Mouse (Mus musculus) left cerebral cortex, postnatal 25 days (tissue): Measurements from ENCODE around the gene Gm49387. TPM values are rescaled to one million over a fixed set of nuclear protein-coding genes. Genes with fewer than 3 reads are reported as not detected.

ENCODE experiments used
- DNase-seq, 2 experiments: peaks; one replicate each; pipeline ENCODE4 v3.0.0; 2022; ENCODE audit warnings: low spot score in 2 of 2, mixed read lengths in 1 of 2
- intact Hi-C: fragments of 180-260 bp; cut with DNase I; formaldehyde crosslinking; loops from one replicate; pipeline ENCODE4 v1.15.1; 2025
- total RNA-seq, 2 experiments: library from RNA; stranded (reverse); gene quantifications; 2 replicates each; pipeline ENCODE4 v1.2.3; 2021

Gm49387 gene
- total RNA-seq, 2 experiments from 2014 or later, result 0.98 TPM; not detected in 1

GRCm38 (mm10) chr14:31593036-31593435 lies 47.6 kb downstream of the Gm49387 start:
- intact Hi-C loops, result no loop called here
- no peak for DNase-seq

- DNase-seq, result no peak
- intact Hi-C loops, result no loop called here
Measured at GRCm38 (mm10) chr14:31591243-31591642, 49.4 kb downstream of the Gm49387 start, which contains the start of gene Colq. Gene Colq (minus strand): TSS chr14:31591343.

- intact Hi-C loops, result no loop called here
- no peak for DNase-seq
Measured at GRCm38 (mm10) chr14:31586451-31586850, 54.2 kb downstream of the Gm49387 start.

GRCm38 (mm10) chr14:31583082-31583481 lies 57.6 kb downstream of the Gm49387 start:
- intact Hi-C loops, result no loop called here
- no peak for DNase-seq

- intact Hi-C loops, result no loop called here
- DNase-seq, result no peak
Measured at GRCm38 (mm10) chr14:31577966-31578735, 62.5 kb downstream of the Gm49387 start.

- intact Hi-C loops, result no loop called here
- DNase-seq, result peak in 1 of 2 experiments; percentile 20
Measured at GRCm38 (mm10) chr14:31576846-31577697, 63.6 kb downstream of the Gm49387 start.

- intact Hi-C loops, result no loop called here
- DNase-seq, result peak; percentile 36 to 87
Measured at GRCm38 (mm10) chr14:31575866-31576265, 64.8 kb downstream of the Gm49387 start.

GRCm38 (mm10) chr14:31574903-31575665 lies 65.6 kb downstream of the Gm49387 start:
- DNase-seq, result no peak
- intact Hi-C loops, result loop anchor here (5.0 kb wide), 1 partner anchor 78 kb away; the partner anchor contains the start of gene Mettl6

- intact Hi-C loops, result loop anchor here (2.0 to 5.0 kb wide), 3 partner anchors 50 to 96 kb away; partner anchors contain the start of gene Mettl6
- DNase-seq, result peak; percentile 57 to 95
Measured at GRCm38 (mm10) chr14:31572561-31573175, 68.0 kb downstream of the Gm49387 start.

GRCm38 (mm10) chr14:31571419-31571818 lies 69.3 kb downstream of the Gm49387 start:
- intact Hi-C loops, result loop anchor here (5.0 kb wide), 1 partner anchor 74 kb away; the partner anchor contains the start of gene Mettl6
- no peak for DNase-seq

GRCm38 (mm10) chr14:31570131-31570951 lies 70.3 kb downstream of the Gm49387 start:
- intact Hi-C loops, result loop anchor here (5.0 kb wide), 1 partner anchor 73 kb away; the partner anchor contains the start of gene Mettl6
- no peak for DNase-seq

GRCm38 (mm10) chr14:31569151-31569631 lies 71.5 kb downstream of the Gm49387 start:
- intact Hi-C loops, result no loop called here
- no peak for DNase-seq

- intact Hi-C loops, result no loop called here
- DNase-seq, result no peak
Measured at GRCm38 (mm10) chr14:31565478-31566212, 75.0 kb downstream of the Gm49387 start.

GRCm38 (mm10) chr14:31564452-31565179 lies 76.1 kb downstream of the Gm49387 start:
- intact Hi-C loops, result no loop called here
- DNase-seq, result no peak

GRCm38 (mm10) chr14:31560886-31561285 lies 79.8 kb downstream of the Gm49387 start:
- no peak for DNase-seq
- intact Hi-C loops, result no loop called here

- DNase-seq, result no peak
- intact Hi-C loops, result no loop called here
Measured at GRCm38 (mm10) chr14:31559216-31559615, 81.5 kb downstream of the Gm49387 start.

- DNase-seq, result no peak
- intact Hi-C loops, result no loop called here
Measured at GRCm38 (mm10) chr14:31557784-31558183, 82.9 kb downstream of the Gm49387 start.
